Mouse (Mus musculus) forebrain, embryonic 10.5 days (tissue): ENCODE measurements around the gene Ankrd6. TPM values are rescaled to one million over a fixed set of nuclear protein-coding genes. Genes with fewer than 3 reads are reported as not detected.
"Not testable (repeated sequence)": the region's sequence is repeated elsewhere in the genome, so short reads cannot be mapped to it uniquely, and the experiment has no call there.

Source experiments
- DNase-seq: peaks from one replicate; pipeline ENCODE4 v3.0.0-alpha.2; 2017; ENCODE audit warnings: low spot score; ENCODE audit errors: extremely low spot score
- H3K27ac ChIP-seq: fragments of 300-500 bp; sonication (generic); 2 replicates; pipeline ENCODE4 v1.5.1; 2016; ENCODE audit warnings: mild to moderate bottlenecking
- H3K27me3 ChIP-seq: fragments of 300-500 bp; sonication (generic); 2 replicates; pipeline ENCODE4 v1.6.1; 2016; ENCODE audit warnings: mild to moderate bottlenecking; ENCODE audit not compliant: poor library complexity, severe bottlenecking
- H3K36me3 ChIP-seq: fragments of 300-500 bp; sonication (generic); replicated peaks from 2 replicates; pipeline ENCODE4 v1.6.1; 2016; ENCODE audit warnings: mild to moderate bottlenecking, moderate library complexity
- H3K4me1 ChIP-seq: fragments of 300-500 bp; sonication (generic); 2 replicates; pipeline ENCODE4 v1.6.1; 2016
- H3K4me3 ChIP-seq: fragments of 300-500 bp; sonication (generic); 2 replicates; pipeline ENCODE4 v1.5.1; 2016; ENCODE audit warnings: mild to moderate bottlenecking, moderate library complexity
- H3K9me3 ChIP-seq: fragments of 300-500 bp; sonication (generic); 2 replicates; pipeline ENCODE4 v1.6.1; 2016; ENCODE audit warnings: mild to moderate bottlenecking, moderate library complexity
- WGBS: fragments of 180-500 bp; shearing (Covaris S2); methylation state at CpG from one replicate; pipeline ENCODE4 v1.1.7; 2016; 5-methylcytosine and 5-hydroxymethylcytosine counted together
- polyA plus RNA-seq: library from polyadenylated mRNA; unstranded; fragments of >200 nt; fragmentation: Nextera tagmentation; extraction: Ambion mirVana; gene quantifications from 2 replicates; pipeline ENCODE4 v1.2.1, GENCODE M21; 2016

The Ankrd6 gene
- polyA plus RNA-seq, 1 experiment from 2014 or later: 12.4 TPM

GRCm38 (mm10) chr4:32982041-32982715 lies 31.5 kb upstream of the Ankrd6 start:
- under 1% methylated on average over 15 of the region's 15 CpGs for WGBS
- Histone ChIP-seq H3K4me1 (peaks cover 47% of the 10 kb centered on the region), H3K9me3 (no peaks in the 10 kb centered on the region), H3K27ac (peak overlapping the region; percentile 99), H3K4me3 (peak overlapping the region; percentile 96), H3K27me3 (peaks cover 17% of the 10 kb centered on the region), H3K36me3 (no peaks in the 10 kb centered on the region)
- DNase-seq: peak; percentile 21

- H3K27ac ChIP-seq: peak overlapping the region; percentile 99; the same call in 1 of the 2 replicates
- H3K9me3 ChIP-seq: no peaks in the 10 kb centered on the region
- peaks cover 44% of the 10 kb centered on the region for H3K4me1 ChIP-seq
- H3K36me3 ChIP-seq: no peaks in the 10 kb centered on the region
- 18% methylated on average over 5 of the region's 5 CpGs for WGBS
- no peak for DNase-seq
- peaks cover 17% of the 10 kb centered on the region for H3K27me3 ChIP-seq
- peak overlapping the region; percentile 96 for H3K4me3 ChIP-seq
Measured at GRCm38 (mm10) chr4:32981617-32982016, 31.0 kb upstream of the Ankrd6 start.

GRCm38 (mm10) chr4:32980061-32980460 lies 29.4 kb upstream of the Ankrd6 start:
- H3K27me3 ChIP-seq: peaks cover 17% of the 10 kb centered on the region
- no peak overlapping the region for H3K4me3 ChIP-seq
- WGBS: 69% methylated on average over 3 of the region's 3 CpGs
- H3K27ac ChIP-seq: no peak overlapping the region
- H3K36me3 ChIP-seq: no peaks in the 10 kb centered on the region
- DNase-seq: no peak
- H3K9me3 ChIP-seq: peaks cover 4% of the 10 kb centered on the region; the same call in 1 of the 2 replicates
- H3K4me1 ChIP-seq: peaks cover 30% of the 10 kb centered on the region

- Histone ChIP-seq H3K27me3 (peaks cover 17% of the 10 kb centered on the region), H3K9me3 (peaks cover 23% of the 10 kb centered on the region), H3K27ac (no peak overlapping the region), H3K36me3 (no peaks in the 10 kb centered on the region), H3K4me3 (no peak overlapping the region), H3K4me1 (peaks cover 14% of the 10 kb centered on the region)
- WGBS: 92% methylated on average over 4 of the region's 4 CpGs
- no peak for DNase-seq
Measured at GRCm38 (mm10) chr4:32977331-32977730, 26.7 kb upstream of the Ankrd6 start.

- not testable (repeated sequence) for H3K9me3 ChIP-seq, H3K27me3 ChIP-seq, DNase-seq, H3K27ac ChIP-seq, H3K36me3 ChIP-seq, H3K4me3 ChIP-seq, H3K4me1 ChIP-seq
- WGBS: 93% methylated on average over 19 of the region's 19 CpGs
Measured at GRCm38 (mm10) chr4:32964619-32965018, 14.0 kb upstream of the Ankrd6 start.

GRCm38 (mm10) chr4:32961394-32961793 lies 10.8 kb upstream of the Ankrd6 start:
- 80% methylated on average over 3 of the region's 3 CpGs for WGBS
- H3K27me3 ChIP-seq: no peaks in the 10 kb centered on the region
- H3K27ac ChIP-seq: no peak overlapping the region
- no peaks in the 10 kb centered on the region for H3K4me1 ChIP-seq
- H3K9me3 ChIP-seq: no peaks in the 10 kb centered on the region
- no peak for DNase-seq
- H3K36me3 ChIP-seq: no peaks in the 10 kb centered on the region
- H3K4me3 ChIP-seq: no peak overlapping the region

GRCm38 (mm10) chr4:32956423-32956822 lies 5.8 kb upstream of the Ankrd6 start:
- Histone ChIP-seq H3K27ac (no peak overlapping the region), H3K4me1 (peaks cover 10% of the 10 kb centered on the region), H3K36me3 (no peaks in the 10 kb centered on the region), H3K27me3 (peaks cover 17% of the 10 kb centered on the region), H3K4me3 (no peak overlapping the region), H3K9me3 (no peaks in the 10 kb centered on the region)
- no peak for DNase-seq
- 37% methylated on average over 2 of the region's 2 CpGs for WGBS

- Histone ChIP-seq H3K36me3 (no peaks in the 10 kb centered on the region), H3K27ac (no peak overlapping the region), H3K4me3 (peak overlapping the region; percentile 71; the same call in 1 of the 2 replicates), H3K27me3 (peaks cover 30% of the 10 kb centered on the region), H3K9me3 (no peaks in the 10 kb centered on the region), H3K4me1 (peaks cover 33% of the 10 kb centered on the region)
- 36% methylated on average over 7 of the region's 7 CpGs for WGBS
- DNase-seq: no peak
Measured at GRCm38 (mm10) chr4:32952681-32953080, 2.0 kb upstream of the Ankrd6 start.

- Histone ChIP-seq H3K36me3 (no peaks in the 10 kb centered on the region), H3K27ac (peak overlapping the region; percentile 84), H3K27me3 (peaks cover 30% of the 10 kb centered on the region), H3K4me1 (peaks cover 37% of the 10 kb centered on the region), H3K9me3 (no peaks in the 10 kb centered on the region), H3K4me3 (peak overlapping the region; percentile 71)
- peak; percentile 33 for DNase-seq
- whole genome bisulfite sequencing: 5% methylated on average over 34 of the region's 34 CpGs
Measured at GRCm38 (mm10) chr4:32951035-32951940, 647 bp upstream of the Ankrd6 start.

GRCm38 (mm10) chr4:32948696-32949095 lies 1.9 kb downstream of the Ankrd6 start:
- Histone ChIP-seq H3K36me3 (no peaks in the 10 kb centered on the region), H3K9me3 (no peaks in the 10 kb centered on the region), H3K27me3 (peaks cover 30% of the 10 kb centered on the region), H3K27ac (no peak overlapping the region), H3K4me3 (no peak overlapping the region), H3K4me1 (peaks cover 37% of the 10 kb centered on the region)
- DNase-seq: no peak
- WGBS: 55% methylated on average over 10 of the region's 10 CpGs

GRCm38 (mm10) chr4:32947631-32948030 lies 3.0 kb downstream of the Ankrd6 start:
- no peak overlapping the region for H3K4me3 ChIP-seq
- peaks cover 37% of the 10 kb centered on the region for H3K4me1 ChIP-seq
- H3K9me3 ChIP-seq: no peaks in the 10 kb centered on the region
- 0 out of 2 replicates have a peak overlapping the region, but pooled peaks have one; percentile 35 for H3K27ac ChIP-seq
- H3K36me3 ChIP-seq: no peaks in the 10 kb centered on the region
- WGBS: 56% methylated on average over 4 of the region's 4 CpGs
- DNase-seq: no peak
- peaks cover 25% of the 10 kb centered on the region for H3K27me3 ChIP-seq

- no peak overlapping the region for H3K4me3 ChIP-seq
- H3K4me1 ChIP-seq: peaks cover 23% of the 10 kb centered on the region
- no peak for DNase-seq
- H3K9me3 ChIP-seq: no peaks in the 10 kb centered on the region
- H3K27ac ChIP-seq: no peak overlapping the region
- 73% methylated on average over 4 of the region's 4 CpGs for WGBS
- no peaks in the 10 kb centered on the region for H3K36me3 ChIP-seq
- H3K27me3 ChIP-seq: no peaks in the 10 kb centered on the region
Measured at GRCm38 (mm10) chr4:32940984-32941383, 9.7 kb downstream of the Ankrd6 start.

- WGBS: 53% methylated on average over 5 of the region's 5 CpGs
- H3K27ac ChIP-seq: peak overlapping the region; percentile 70; the same call in 1 of the 2 replicates
- H3K27me3 ChIP-seq: no peaks in the 10 kb centered on the region
- no peaks in the 10 kb centered on the region for H3K9me3 ChIP-seq
- DNase-seq: no peak
- H3K4me3 ChIP-seq: no peak overlapping the region
- peaks cover 23% of the 10 kb centered on the region for H3K4me1 ChIP-seq
- no peaks in the 10 kb centered on the region for H3K36me3 ChIP-seq
Measured at GRCm38 (mm10) chr4:32939964-32940363, 10.7 kb downstream of the Ankrd6 start.
